Mouse (Mus musculus) embryonic stem cell, embryonic (primary cell): ENCODE data around the gene Inpp4b.
"Not testable (repeated sequence)": the region's sequence is repeated elsewhere in the genome, so short reads cannot be mapped to it uniquely, and the experiment has no call there.

Experiments used
- CTCF ChIA-PET, 4 experiments: fragments of 300-600 bp in 2 of 4; fragments of 350-600 bp in 2 of 4; sonication (Branson Sonifier 250); formaldehyde crosslinking; loops; one replicate each; lab custom pipeline; 2022; ENCODE audit warnings: inconsistent platforms in 2 of 4; lab: Charles Lee
- POLR2A ChIA-PET, 4 experiments: fragments of 300-600 bp in 2 of 4; fragments of 350-600 bp in 2 of 4; sonication (Branson Sonifier 250); formaldehyde crosslinking; loops; one replicate each; lab custom pipeline; 2022; ENCODE audit warnings: antibody characterized with exemption in 4 of 4, inconsistent platforms in 1 of 4; lab: Charles Lee

Inpp4b gene

DNA sequence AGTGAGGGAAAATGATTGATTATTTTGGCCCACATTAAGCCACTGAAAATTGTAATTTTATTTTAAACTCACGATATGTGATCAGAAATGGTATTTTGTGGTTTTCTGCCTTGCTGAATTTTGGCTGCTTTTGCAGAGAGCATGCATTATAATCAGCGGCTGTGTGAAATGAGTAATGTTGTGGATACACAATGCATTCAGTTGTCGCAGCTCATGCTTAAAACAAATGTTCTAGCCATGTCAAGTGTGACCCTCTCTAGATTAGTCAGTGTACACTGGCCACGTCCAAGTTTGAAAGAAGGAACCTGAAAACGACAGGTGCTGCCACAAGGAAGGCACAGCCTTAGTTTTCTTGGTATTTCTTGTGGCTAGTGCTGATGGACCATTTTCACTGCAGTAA, 450.3 kb downstream of the Inpp4b start:
- CTCF ChIA-PET: no interaction called here
- POLR2A ChIA-PET: no interaction called here

DNA sequence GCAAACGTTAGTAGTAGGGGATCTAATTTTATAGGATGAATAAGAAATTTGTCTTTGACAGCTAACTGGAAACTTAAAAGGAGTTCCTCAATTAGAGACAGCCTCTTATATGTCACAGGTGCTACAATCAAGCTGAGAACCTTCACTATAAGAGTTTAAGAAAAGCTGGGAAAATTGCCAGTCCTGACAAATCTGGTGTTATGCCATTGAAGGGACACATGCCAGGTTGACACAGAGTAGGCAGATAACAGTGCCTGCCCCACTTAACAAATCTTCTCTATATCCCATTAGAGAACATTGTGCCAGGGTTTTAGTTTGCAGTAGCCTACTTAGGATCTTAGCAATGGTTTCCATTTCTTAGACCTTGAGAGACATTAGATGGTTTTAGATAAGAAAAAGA, 456.1 kb downstream of the Inpp4b start:
- ChIA-PET POLR2A (no interaction called here), CTCF (no interaction called here)

DNA sequence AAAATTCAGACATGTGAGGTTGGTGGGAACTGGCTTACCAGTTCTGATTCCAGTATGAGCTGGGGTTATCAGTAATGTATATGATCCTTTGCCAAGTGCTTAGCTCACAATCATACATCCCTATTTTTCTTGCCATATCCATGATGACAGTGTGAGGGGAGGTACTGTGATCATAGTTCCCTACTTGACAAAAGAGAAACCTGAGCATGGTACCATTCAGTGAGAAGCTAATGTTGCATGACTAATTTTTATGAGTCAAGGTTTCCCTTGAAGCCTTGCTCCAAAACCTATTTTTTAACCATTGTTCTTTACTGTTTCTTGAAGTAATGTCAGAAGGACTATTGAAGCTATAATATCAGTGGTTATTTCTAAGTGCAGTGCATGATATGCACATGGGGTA, 458.4 kb downstream of the Inpp4b start:
- ChIA-PET CTCF (no interaction called here), POLR2A (no interaction called here)

- ChIA-PET CTCF (interaction anchor here (0.7 to 1.2 kb wide), 13 partner anchors 9 to 836 kb away, joined by 3 to 8 read pairs (median 3); no protein-coding TSS in a partner anchor), POLR2A (no interaction called here)
Measured at GRCm38 (mm10) chr8:81806797-81807196, 464.4 kb downstream of the Inpp4b start.

- ChIA-PET POLR2A (no interaction called here), CTCF (interaction anchor here in 2 of 4 experiments (0.6 to 1.1 kb wide), 3 partner anchors 10 to 458 kb away, joined by 3 read pairs; no protein-coding TSS in a partner anchor)
Measured at GRCm38 (mm10) chr8:81807578-81807977, 465.2 kb downstream of the Inpp4b start.

DNA sequence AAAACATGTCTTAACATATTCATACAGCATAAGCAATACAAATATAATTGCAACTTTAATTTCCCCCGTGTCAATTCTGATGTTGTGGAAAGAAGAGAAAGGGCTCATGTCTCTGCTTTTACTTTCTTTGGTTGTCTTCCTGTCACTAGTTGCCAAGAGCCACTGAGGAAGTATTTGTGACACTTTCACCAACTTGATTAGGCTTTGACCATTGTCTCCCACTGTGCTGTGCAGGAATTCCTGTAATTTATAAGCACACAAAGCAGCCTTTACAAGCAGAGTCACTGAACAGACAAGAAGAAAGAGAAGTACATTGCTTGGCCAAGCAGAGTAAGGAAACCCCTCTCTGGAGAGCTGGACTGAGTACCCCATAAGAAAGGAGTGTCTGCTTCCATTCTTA, 466.1 kb downstream of the Inpp4b start:
- CTCF ChIA-PET: no interaction called here
- POLR2A ChIA-PET: no interaction called here

- POLR2A ChIA-PET, CTCF ChIA-PET: not testable (repeated sequence)
Measured at GRCm38 (mm10) chr8:81809414-81809813, 467.1 kb downstream of the Inpp4b start.

DNA sequence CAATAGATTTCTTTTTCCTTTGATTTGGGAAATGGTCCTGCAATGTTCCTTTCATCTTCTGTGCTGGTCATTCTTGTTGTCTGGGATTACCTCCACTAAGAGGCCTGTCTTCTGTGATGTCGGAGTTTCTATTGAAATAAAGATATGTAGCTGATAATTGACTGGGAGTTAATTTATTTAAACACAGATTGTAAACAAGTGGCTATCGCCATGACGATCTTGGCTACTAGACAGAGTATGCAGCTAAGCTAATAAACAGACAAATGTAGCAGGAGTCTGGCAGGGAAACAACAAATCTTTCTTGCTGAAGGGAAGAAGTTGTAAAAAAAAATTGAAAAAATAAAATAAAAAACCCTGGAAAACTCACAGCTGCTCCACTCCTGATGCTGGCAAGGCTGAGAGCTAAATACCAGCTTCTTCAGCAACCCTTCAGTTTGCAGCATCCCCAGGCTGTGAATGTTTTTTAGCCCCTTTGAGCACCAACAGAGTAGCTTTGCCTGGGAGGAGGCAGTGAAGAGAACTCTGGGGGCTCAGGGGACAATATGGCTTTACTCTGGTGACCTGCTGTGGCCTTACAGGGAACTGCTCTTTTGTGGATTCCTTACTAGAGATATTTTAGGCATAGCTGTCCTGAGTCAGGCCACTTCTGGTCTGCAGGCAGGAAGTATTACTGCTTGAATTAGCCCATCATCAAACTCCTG, 469.8 kb downstream of the Inpp4b start:
- CTCF ChIA-PET: interaction anchor here in 2 of 4 experiments (0.5 to 1.1 kb wide), 2 partner anchors 305 to 463 kb away, joined by 3 to 5 read pairs; no protein-coding TSS in a partner anchor
- POLR2A ChIA-PET: interaction anchor here in 1 of 4 experiments (0.6 kb wide), 1 partner anchor 771 kb away, joined by 4 read pairs; no protein-coding TSS in a partner anchor

DNA sequence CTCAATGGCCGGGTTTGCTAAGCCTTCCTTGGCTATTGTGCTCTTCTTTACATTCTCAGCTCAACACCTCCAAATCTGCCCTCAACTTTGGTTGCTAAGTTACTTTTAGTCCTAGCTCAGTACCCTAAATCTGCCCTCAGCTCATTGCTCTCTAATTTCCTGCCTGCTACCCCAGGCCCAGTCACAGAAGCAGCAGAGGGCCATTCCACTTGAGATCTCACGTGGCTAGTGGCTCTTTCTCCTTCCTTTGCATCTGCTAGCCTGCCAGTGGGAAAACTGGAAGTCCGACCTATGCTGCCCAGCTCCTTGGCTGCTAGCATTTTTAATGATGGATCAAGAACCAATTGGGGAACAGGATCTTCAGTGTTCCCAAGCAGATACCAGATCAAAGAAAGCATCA, 472.4 kb downstream of the Inpp4b start:
- ChIA-PET POLR2A (no interaction called here), CTCF (no interaction called here)

DNA sequence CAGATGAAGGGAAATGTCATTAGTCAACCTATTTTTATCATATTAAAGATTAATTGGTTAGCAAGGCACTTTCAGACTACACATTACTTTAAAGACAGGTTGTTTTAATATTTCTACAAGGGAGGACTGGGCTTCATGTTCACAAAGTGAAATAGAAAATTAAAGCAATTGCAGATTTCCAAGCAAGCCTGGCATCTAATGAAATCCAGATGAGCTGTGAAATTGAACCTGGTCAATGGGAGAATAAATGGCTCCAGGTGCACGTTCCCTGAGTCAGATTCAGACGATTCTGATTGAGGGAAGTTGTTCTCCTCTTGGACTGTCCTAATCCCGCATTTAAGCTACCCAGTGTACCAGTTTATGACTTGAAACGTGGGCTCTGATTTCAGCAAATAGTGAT, 473.2 kb downstream of the Inpp4b start:
- POLR2A ChIA-PET: no interaction called here
- CTCF ChIA-PET: no interaction called here

DNA sequence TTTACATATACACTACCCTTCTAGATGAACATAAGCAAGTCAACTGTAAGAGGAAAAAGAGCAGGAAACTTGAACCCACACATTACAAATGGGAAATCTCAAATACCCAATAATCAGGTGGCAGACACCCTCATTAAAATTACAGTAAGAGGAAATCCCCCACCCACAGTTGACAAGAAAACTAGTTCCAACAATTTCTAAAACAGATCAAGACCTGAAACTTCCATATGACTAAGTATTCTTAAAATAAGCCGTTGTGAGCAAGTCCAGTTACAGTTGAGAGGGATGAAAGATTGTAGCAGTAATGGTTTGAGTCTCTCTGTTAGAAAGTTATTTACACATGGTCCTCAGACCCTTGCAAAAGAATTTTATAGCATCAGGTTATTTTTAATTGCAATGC, 480.8 kb downstream of the Inpp4b start:
- ChIA-PET CTCF (no interaction called here), POLR2A (no interaction called here)

DNA sequence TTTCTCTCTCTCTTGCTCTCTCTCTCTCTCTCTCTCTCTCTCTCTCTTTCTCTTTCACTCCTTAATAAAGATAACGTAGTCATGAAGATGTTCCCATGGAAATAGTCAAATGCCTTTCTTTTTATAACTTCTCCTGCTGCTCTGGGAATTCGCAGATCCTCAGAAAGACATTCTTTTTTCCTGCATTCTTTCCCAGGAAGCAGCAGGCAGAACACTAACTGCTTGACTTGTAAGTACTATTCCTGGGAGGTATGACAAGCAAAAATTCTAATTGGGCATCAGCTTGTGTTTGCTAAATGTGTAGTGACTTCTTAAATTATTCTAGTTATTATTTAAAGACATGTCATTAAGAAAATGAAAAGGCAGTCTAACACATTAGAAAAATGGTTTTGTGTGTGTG, 482.6 kb downstream of the Inpp4b start:
- CTCF ChIA-PET: interaction anchor here in 1 of 4 experiments (0.7 kb wide), 1 partner anchor 475 kb away, joined by 4 read pairs; no protein-coding TSS in a partner anchor
- POLR2A ChIA-PET: no interaction called here

DNA sequence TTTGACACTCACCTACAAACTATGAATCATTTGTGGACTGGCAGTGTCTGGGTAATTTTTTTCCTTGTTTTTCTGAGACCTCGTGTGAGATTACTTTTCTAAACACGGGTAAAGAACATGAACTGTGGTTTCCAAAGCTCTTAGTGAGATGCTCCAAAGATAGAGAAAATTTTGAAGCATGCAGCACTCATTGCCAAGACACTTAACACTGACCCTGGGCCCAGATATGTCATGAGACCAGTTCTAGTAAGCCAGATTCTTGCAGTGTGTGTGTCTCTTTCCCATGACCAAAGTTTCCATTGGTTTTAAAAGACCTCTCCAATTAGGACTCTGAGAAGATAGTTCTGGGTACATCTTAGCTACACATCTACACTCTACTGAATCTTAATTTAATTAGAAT, 484.1 kb downstream of the Inpp4b start:
- CTCF ChIA-PET: no interaction called here
- POLR2A ChIA-PET: no interaction called here

DNA sequence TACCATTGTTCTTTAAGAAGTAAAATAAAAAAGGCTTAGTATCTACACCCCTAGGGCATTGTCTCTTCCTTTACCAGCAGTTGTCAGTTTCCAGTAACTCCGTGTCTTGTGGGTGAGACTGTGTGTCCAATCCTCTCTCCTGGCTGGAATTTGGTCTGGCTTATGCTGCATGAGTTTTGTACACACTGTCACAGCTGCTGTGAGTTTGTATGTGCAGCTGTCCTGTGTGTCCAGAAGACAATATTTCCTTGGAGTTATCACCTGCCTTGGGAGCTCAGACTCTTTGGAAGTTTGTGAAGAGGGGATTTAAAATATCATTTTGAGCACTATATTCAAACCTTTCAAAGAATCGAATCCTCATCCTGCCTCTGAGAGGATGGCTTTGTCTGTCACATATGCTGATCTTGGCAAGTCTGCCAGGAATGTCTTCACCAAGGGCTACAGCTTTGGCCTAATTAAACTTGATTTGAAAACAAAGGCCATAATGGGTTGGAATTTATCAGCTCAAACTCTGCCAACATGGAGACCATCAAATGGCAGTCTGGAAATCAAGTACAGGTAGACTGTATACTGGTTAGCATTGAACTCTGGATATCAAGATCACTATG, 485.1 kb downstream of the Inpp4b start:
- ChIA-PET POLR2A (no interaction called here), CTCF (interaction anchor here in 1 of 4 experiments (0.6 kb wide), 1 partner anchor 252 kb away, joined by 4 read pairs; no protein-coding TSS in a partner anchor)

GRCm38 (mm10) chr8:81831430-81831829, 489.1 kb downstream of the Inpp4b start:
- CTCF ChIA-PET: no interaction called here
- POLR2A ChIA-PET: no interaction called here

DNA sequence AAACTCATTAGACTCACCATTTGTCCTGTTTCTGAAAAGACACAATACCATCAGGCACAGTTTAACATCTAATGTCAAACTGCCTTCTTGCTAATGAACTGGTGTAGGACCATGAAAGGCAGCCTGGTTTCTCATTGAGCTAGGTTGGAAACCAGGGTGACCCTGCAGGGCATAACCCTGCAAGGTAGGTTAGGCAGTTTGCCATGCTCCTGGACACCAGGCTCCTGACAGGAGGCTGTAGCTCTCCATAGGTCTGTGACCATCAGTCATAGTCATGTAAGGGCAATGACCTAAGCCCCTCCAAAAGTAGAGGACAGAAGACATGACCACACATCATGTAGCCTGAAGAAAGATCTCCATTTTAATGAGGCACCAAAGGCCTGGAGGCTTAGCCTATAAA, 491.5 kb downstream of the Inpp4b start:
- CTCF ChIA-PET: no interaction called here

GRCm38 (mm10) chr8:81840512-81840911, 498.2 kb downstream of the Inpp4b start:
- ChIA-PET CTCF (no interaction called here), POLR2A (no interaction called here)

More for the DNA sequence above, 491.5 kb downstream of the Inpp4b start:
- POLR2A ChIA-PET: no interaction called here

GRCm38 (mm10) chr8:81844104-81844982, 502.0 kb downstream of the Inpp4b start:
- ChIA-PET POLR2A (no interaction called here), CTCF (no interaction called here)

GRCm38 (mm10) chr8:81847929-81848328, 505.6 kb downstream of the Inpp4b start:
- POLR2A ChIA-PET: no interaction called here
- CTCF ChIA-PET: no interaction called here

DNA sequence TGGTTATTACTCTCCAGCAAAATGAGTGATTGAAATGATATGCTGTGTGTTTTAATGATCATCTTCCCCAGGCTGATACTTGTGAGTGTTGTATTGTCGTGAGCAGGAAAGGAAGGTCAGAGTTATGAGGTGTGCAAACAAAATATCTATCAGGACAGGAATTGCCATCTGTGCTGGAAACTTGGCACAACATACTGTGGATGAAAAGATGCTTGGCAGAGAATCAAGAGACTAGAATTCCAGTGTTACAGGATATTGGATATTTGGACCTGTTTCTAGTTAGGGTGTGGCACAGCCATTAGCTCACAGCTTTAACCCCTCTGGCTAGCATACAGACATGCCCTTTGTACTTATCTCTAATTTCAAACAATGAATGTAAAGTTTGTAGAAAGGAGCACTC, 507.6 kb downstream of the Inpp4b start:
- ChIA-PET POLR2A (no interaction called here), CTCF (no interaction called here)
